Comparison of ENCODE assay signal across 1 mouse cellular context in the genomic region with DNA sequence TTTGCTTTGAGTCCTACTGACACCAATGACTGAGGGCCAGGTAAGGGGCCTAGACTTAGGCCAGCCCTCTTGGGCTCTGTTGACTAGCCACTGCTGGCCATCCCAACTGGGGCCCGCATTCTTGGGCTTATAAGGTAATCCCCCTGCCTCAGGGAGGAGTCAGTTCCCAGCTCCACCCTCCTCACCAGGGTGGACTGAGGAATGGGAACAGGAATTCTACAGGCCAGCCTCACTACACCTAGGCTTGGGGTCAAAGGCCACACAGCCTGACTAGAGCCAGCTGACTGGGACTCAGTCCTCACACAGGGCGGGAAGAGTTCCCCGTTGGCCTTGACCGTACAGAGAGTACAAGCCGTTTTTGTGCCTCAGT.
TF ChIP-seq lines count a peak whose summit lies in the region.

No protein-coding gene starts in this region.

TF ChIP-seq in MEL, 35 proteins besides CTCF, POLR2A, EP300 and RAD21 (continued from another document):
- TF ChIP-seq NELFE (IDR thresholded peaks at IDR 0.05; ENCODE audit: low read depth, low read length) = no peak
- TF ChIP-seq MAZ (IDR thresholded peaks at IDR 0.05; ENCODE audit: low read depth, low read length) = no peak
- no peak for TF ChIP-seq RCOR1 (IDR thresholded peaks at IDR 0.05; ENCODE audit: low read depth, low read length)
- TF ChIP-seq MAX (IDR thresholded peaks at IDR 0.05; ENCODE audit: low read length) = no peak
- TF ChIP-seq HCFC1 (IDR thresholded peaks at IDR 0.05; ENCODE audit: low read depth, low read length) = no peak
- TF ChIP-seq GATA1 (IDR thresholded peaks at IDR 0.05; ENCODE audit: low read depth, low read length) = no peak
- TF ChIP-seq KAT2A (conservative IDR thresholded peaks at IDR 0.05; ENCODE audit: low read depth, low read length) = no peak
